Mouse (Mus musculus) ES-Bruce4 (cell line): ENCODE measurements around the gene Cenpl.

Source experiments
- CTCF ChIP-seq: IDR thresholded peaks from one replicate; pipeline ENCODE4 v1.8.1; 2011; ENCODE audit warnings: low read depth, low read length
- EP300 ChIP-seq: IDR thresholded peaks from 2 replicates; pipeline ENCODE4 v1.6.1; 2011; ENCODE audit warnings: low read depth, low read length; ENCODE audit not compliant: insufficient read depth
- POLR2A ChIP-seq: IDR thresholded peaks from one replicate; pipeline ENCODE4 v1.8.1; 2011; ENCODE audit warnings: low read length; ENCODE audit not compliant: insufficient read depth

DNA sequence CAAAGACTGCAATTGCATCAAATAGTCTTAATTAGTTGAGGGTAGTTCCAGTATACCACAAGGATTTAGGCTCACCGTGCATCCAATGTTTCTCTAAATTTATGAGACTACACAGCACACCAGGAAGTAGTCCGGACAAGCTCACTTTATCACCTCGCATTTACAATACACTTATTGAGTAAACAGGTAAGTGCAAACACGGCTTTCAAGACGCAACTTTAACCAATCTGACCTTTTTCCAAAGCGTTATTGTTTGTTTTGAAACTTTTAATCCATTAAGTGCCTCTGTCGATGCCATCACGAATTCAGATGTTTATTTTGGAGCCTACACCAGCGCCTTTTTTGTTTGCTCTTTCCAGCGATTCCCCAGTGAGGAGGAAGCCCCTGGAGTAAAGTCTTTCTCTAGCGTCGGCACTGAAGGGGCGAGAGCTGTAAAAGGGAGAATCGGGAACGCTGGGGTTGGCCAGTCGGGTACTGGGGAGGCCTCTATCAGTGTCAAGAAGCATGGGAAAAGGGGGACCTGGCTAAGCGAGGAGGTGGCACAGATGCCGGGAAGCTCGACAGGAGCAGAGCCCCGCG lies 36.6 kb upstream of the Cenpl start:
- TF ChIP-seq CTCF (no peak), POLR2A (no peak), EP300 (no peak)
